Mouse (Mus musculus) heart, embryonic 10.5 days (tissue): ENCODE measurements around the gene Rbm28. TPM values are rescaled to one million over a fixed set of nuclear protein-coding genes. Genes with fewer than 3 reads are reported as not detected.
"Not testable (repeated sequence)": the region's sequence is repeated elsewhere in the genome, so short reads cannot be mapped to it uniquely, and the experiment has no call there.

Experiments used
- DNase-seq: peaks from one replicate; pipeline ENCODE4 v3.0.0-alpha.2; 2017; ENCODE audit warnings: low spot score
- H3K27ac ChIP-seq: fragments of 300-500 bp; sonication (generic); 2 replicates; pipeline ENCODE4 v1.5.1; 2016; ENCODE audit warnings: mild to moderate bottlenecking
- H3K27me3 ChIP-seq: fragments of 300-500 bp; sonication (generic); 2 replicates; pipeline ENCODE4 v1.6.1; 2016; ENCODE audit warnings: mild to moderate bottlenecking; ENCODE audit not compliant: poor library complexity, insufficient read depth, severe bottlenecking
- H3K36me3 ChIP-seq: fragments of 300-500 bp; sonication (generic); 2 replicates; pipeline ENCODE4 v1.6.1; 2016; ENCODE audit warnings: mild to moderate bottlenecking, moderate library complexity
- H3K4me1 ChIP-seq: fragments of 300-500 bp; sonication (generic); 2 replicates; pipeline ENCODE4 v1.6.1; 2016; ENCODE audit warnings: mild to moderate bottlenecking
- H3K4me3 ChIP-seq: fragments of 300-500 bp; sonication (generic); 2 replicates; pipeline ENCODE4 v1.5.1; 2016; ENCODE audit warnings: mild to moderate bottlenecking, moderate library complexity
- H3K9me3 ChIP-seq: fragments of 300-500 bp; sonication (generic); 2 replicates; pipeline ENCODE4 v1.6.1; 2016; ENCODE audit warnings: mild to moderate bottlenecking, moderate library complexity
- WGBS: fragments of 180-500 bp; shearing (Covaris S2); methylation state at CpG from one replicate; pipeline ENCODE4 v1.1.7; 2016; 5-methylcytosine and 5-hydroxymethylcytosine counted together
- polyA plus RNA-seq: library from polyadenylated mRNA; unstranded; fragments of >200 nt; fragmentation: Nextera tagmentation; extraction: Ambion mirVana; gene quantifications from 2 replicates; pipeline ENCODE4 v1.2.1, GENCODE M21; 2016

Gene Rbm28
- polyA plus RNA-seq, 1 experiment from 2014 or later = 44.4 TPM

GRCm38 (mm10) chr6:29178888-29179658 lies 14.3 kb upstream of the Rbm28 start, which contains the start of gene Prrt4:
TSS of gene Prrt4 (minus strand) at chr6:29179584.
- no peaks in the 10 kb centered on the region for H3K9me3 ChIP-seq
- H3K4me1 ChIP-seq = peaks cover 39% of the 10 kb centered on the region
- H3K27me3 ChIP-seq = peaks cover 80% of the 10 kb centered on the region
- peak; percentile 76 for DNase-seq
- WGBS = under 1% methylated on average over 63 of the region's 79 CpGs
- H3K36me3 ChIP-seq = no peaks in the 10 kb centered on the region
- H3K27ac ChIP-seq = peak within 1 kb of the TSS; percentile 87
- peak within 1 kb of the TSS; percentile 80 for H3K4me3 ChIP-seq

- Histone ChIP-seq H3K36me3 (no peaks in the 10 kb centered on the region), H3K9me3 (no peaks in the 10 kb centered on the region), H3K27me3 (peaks cover 84% of the 10 kb centered on the region), H3K4me3 (peak overlapping the region; percentile 80), H3K4me1 (peaks cover 39% of the 10 kb centered on the region), H3K27ac (peak overlapping the region; percentile 87; the same call in 1 of the 2 replicates)
- DNase-seq = peak; percentile 73
- WGBS = 13% methylated on average over 16 of the region's 17 CpGs
These were observed 13.4 kb upstream of the Rbm28 start for GRCm38 (mm10) chr6:29177901-29178879.

GRCm38 (mm10) chr6:29175113-29175512 lies 10.3 kb upstream of the Rbm28 start:
- H3K4me3 ChIP-seq = no peak overlapping the region
- H3K27ac ChIP-seq = no peak overlapping the region
- H3K36me3 ChIP-seq = no peaks in the 10 kb centered on the region
- no peaks in the 10 kb centered on the region for H3K9me3 ChIP-seq
- peaks cover 53% of the 10 kb centered on the region for H3K4me1 ChIP-seq
- peaks cover 93% of the 10 kb centered on the region for H3K27me3 ChIP-seq
- DNase-seq = peak; percentile 75
- 53% methylated on average over 3 of the region's 3 CpGs for WGBS

- peaks cover 57% of the 10 kb centered on the region for H3K4me1 ChIP-seq
- H3K4me3 ChIP-seq = no peak overlapping the region
- no peaks in the 10 kb centered on the region for H3K9me3 ChIP-seq
- peaks cover 93% of the 10 kb centered on the region for H3K27me3 ChIP-seq
- H3K27ac ChIP-seq = no peak overlapping the region
- H3K36me3 ChIP-seq = no peaks in the 10 kb centered on the region
- peak; percentile 74 for DNase-seq
- WGBS = 17% methylated on average over 7 of the region's 7 CpGs
These were observed 9.6 kb upstream of the Rbm28 start for GRCm38 (mm10) chr6:29174368-29174767.

GRCm38 (mm10) chr6:29170952-29171388 lies 6.2 kb upstream of the Rbm28 start:
- peak overlapping the region; percentile 69 for H3K4me3 ChIP-seq
- H3K27me3 ChIP-seq = peaks cover 81% of the 10 kb centered on the region
- peak overlapping the region; percentile 78 for H3K27ac ChIP-seq

GRCm38 (mm10) chr6:29170063-29170921 lies 5.5 kb upstream of the Rbm28 start:
- Histone ChIP-seq H3K4me3 (peak overlapping the region; percentile 69), H3K27me3 (peaks cover 74% of the 10 kb centered on the region), H3K4me1 (peaks cover 30% of the 10 kb centered on the region), H3K27ac (peak overlapping the region; percentile 78), H3K9me3 (no peaks in the 10 kb centered on the region), H3K36me3 (no peaks in the 10 kb centered on the region)
- under 1% methylated on average over 63 of the region's 63 CpGs for WGBS
- peak; percentile 80 for DNase-seq

More at GRCm38 (mm10) chr6:29170952-29171388, 6.2 kb upstream of the Rbm28 start:
- peak; percentile 91 for DNase-seq
- H3K9me3 ChIP-seq = no peaks in the 10 kb centered on the region
- no peaks in the 10 kb centered on the region for H3K36me3 ChIP-seq
- 1% methylated on average over 40 of the region's 40 CpGs for WGBS
- H3K4me1 ChIP-seq = peaks cover 33% of the 10 kb centered on the region

- H3K27me3 ChIP-seq = peaks cover 68% of the 10 kb centered on the region
- H3K9me3 ChIP-seq = no peaks in the 10 kb centered on the region
- H3K4me3 ChIP-seq = peak overlapping the region; percentile 69
- 8% methylated on average over 12 of the region's 12 CpGs for WGBS
- DNase-seq = peak; percentile 74
- peak overlapping the region; percentile 78; the same call in 1 of the 2 replicates for H3K27ac ChIP-seq
- no peaks in the 10 kb centered on the region for H3K36me3 ChIP-seq
- peaks cover 26% of the 10 kb centered on the region for H3K4me1 ChIP-seq
These were observed 4.9 kb upstream of the Rbm28 start for GRCm38 (mm10) chr6:29169675-29170062.

GRCm38 (mm10) chr6:29168871-29169270 lies 4.1 kb upstream of the Rbm28 start:
- Histone ChIP-seq H3K36me3 (no peaks in the 10 kb centered on the region), H3K27ac (no peak overlapping the region), H3K9me3 (no peaks in the 10 kb centered on the region), H3K4me3 (no peak overlapping the region), H3K27me3 (peaks cover 60% of the 10 kb centered on the region), H3K4me1 (peaks cover 22% of the 10 kb centered on the region)
- 33% methylated on average over 2 of the region's 2 CpGs for WGBS
- peak; percentile 52 for DNase-seq

- H3K36me3 ChIP-seq = no peaks in the 10 kb centered on the region
- no peaks in the 10 kb centered on the region for H3K9me3 ChIP-seq
- peak; percentile 75 for DNase-seq
- no peak overlapping the region for H3K27ac ChIP-seq
- WGBS = 6% methylated on average over 1 of the region's 1 CpGs
- H3K4me1 ChIP-seq = peaks cover 26% of the 10 kb centered on the region
- peaks cover 39% of the 10 kb centered on the region for H3K27me3 ChIP-seq
- no peak overlapping the region for H3K4me3 ChIP-seq
These were observed 1.4 kb upstream of the Rbm28 start for GRCm38 (mm10) chr6:29166196-29166595.

GRCm38 (mm10) chr6:29161291-29161690 lies 3.5 kb downstream of the Rbm28 start:
- H3K4me1 ChIP-seq, H3K9me3 ChIP-seq, H3K27ac ChIP-seq, H3K27me3 ChIP-seq, H3K4me3 ChIP-seq: not testable (repeated sequence)
- DNase-seq = peak; percentile 51
- WGBS = 99% methylated on average over 5 of the region's 5 CpGs
- H3K36me3 ChIP-seq = peaks cover 39% of the 10 kb centered on the region

- peaks cover 44% of the 10 kb centered on the region for H3K36me3 ChIP-seq
These were observed 4.0 kb downstream of the Rbm28 start for GRCm38 (mm10) chr6:29160786-29161185.

GRCm38 (mm10) chr6:29156326-29156725 lies 8.5 kb downstream of the Rbm28 start:
- Histone ChIP-seq H3K27me3 (no peaks in the 10 kb centered on the region), H3K36me3 (peaks cover 85% of the 10 kb centered on the region), H3K9me3 (no peaks in the 10 kb centered on the region), H3K4me1 (no peaks in the 10 kb centered on the region), H3K27ac (no peak overlapping the region), H3K4me3 (no peak overlapping the region)
- no peak for DNase-seq
- 92% methylated on average over 5 of the region's 5 CpGs for WGBS

More at GRCm38 (mm10) chr6:29160786-29161185, 4.0 kb downstream of the Rbm28 start:
- H3K27ac ChIP-seq = no peak overlapping the region
- no peaks in the 10 kb centered on the region for H3K9me3 ChIP-seq
- H3K4me1 ChIP-seq = peaks cover 9% of the 10 kb centered on the region; the same call in 1 of the 2 replicates
- peak; percentile 70 for DNase-seq
- WGBS = 90% methylated on average over 2 of the region's 2 CpGs
- H3K4me3 ChIP-seq = no peak overlapping the region
- no peaks in the 10 kb centered on the region for H3K27me3 ChIP-seq
